Comparison of ENCODE assay signal across 25 mouse cellular contexts in the genomic region with DNA sequence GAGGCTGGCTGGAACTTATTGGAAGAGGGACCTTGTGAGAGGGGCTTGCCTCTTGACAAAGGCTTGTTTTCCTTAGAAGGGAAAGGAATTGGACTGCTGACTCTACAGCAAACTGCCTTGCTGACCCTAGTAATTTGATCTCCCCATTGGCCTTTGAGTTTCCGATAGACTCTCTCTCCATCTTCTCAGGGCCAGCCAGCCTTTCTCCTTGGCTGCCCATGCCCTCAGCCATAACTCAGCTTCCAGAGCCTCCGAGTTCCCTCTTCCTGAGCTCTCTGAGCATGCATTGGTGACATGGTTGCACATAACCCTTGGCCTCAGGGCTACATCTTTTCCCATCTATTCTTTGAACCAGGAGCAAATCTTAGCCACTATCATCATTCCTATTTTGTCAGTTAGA.
DNase-seq lines count a peak whose midpoint lies in the region; ATAC-seq lines count a peak whose summit lies in the region.
"Had no signal": no experiment of that assay in that cellular context is flagged by ENCODE, and none has a peak within 500 bp of the region (broad histone marks: within the 10 kb centered on the region; RNA-seq: fewer than 3 reads in every experiment).

No protein-coding gene starts in this region.

- no peaks in the 10 kb centered on the region for H3K9me3 ChIP-seq in kidney, embryonic 14.5 days (ENCODE audit: control insufficient read depth, low read length)
- H3K9me3 ChIP-seq in kidney, embryonic 16.5 days (ENCODE audit: low read length) = no peaks in the 10 kb centered on the region
- H3K9me3 ChIP-seq: embryonic facial prominence, embryonic 10.5 days; embryonic facial prominence, embryonic 12.5 days; forebrain, embryonic 13.5 days; forebrain, embryonic 15.5 days had no signal

- H3K4me1 ChIP-seq in kidney, embryonic 14.5 days (ENCODE audit: control insufficient read depth, insufficient read depth, low read length) = no peaks in the 10 kb centered on the region
- no peaks in the 10 kb centered on the region for H3K4me1 ChIP-seq in kidney, embryonic 16.5 days (ENCODE audit: insufficient read depth, low read length)
- H3K4me1 ChIP-seq: embryonic facial prominence, embryonic 12.5 days; forebrain, embryonic 13.5 days; forebrain, embryonic 15.5 days had no signal

- H3K27ac ChIP-seq in kidney, embryonic 14.5 days (ENCODE audit: low read depth, low read length) = no peak overlapping the region
- no peak overlapping the region for H3K27ac ChIP-seq in kidney, embryonic 16.5 days (ENCODE audit: low read length)
- H3K27ac ChIP-seq: embryonic facial prominence, embryonic 10.5 days; embryonic facial prominence, embryonic 12.5 days; forebrain, embryonic 13.5 days; forebrain, embryonic 15.5 days had no signal

- DNase-seq in embryo, embryonic 10 days (ENCODE audit: low spot score) = peak; percentile 8
- DNase-seq in embryo, embryonic 9.5 days (ENCODE audit: extremely low spot score) = no peak
- no peak for DNase-seq in kidney, postnatal 14 days
- no peak for DNase-seq in kidney, adult 8-10 months
- DNase-seq: adrenal gland, adult 8-10 months; adrenal gland, postnatal 14 days; adrenal gland, postnatal 36 days; B cell, adult 2 months; cerebellum, adult 11-12 months; cerebellum, adult 2 months; cerebellum, adult 9-10 months; cerebellum, postnatal 10 days; cerebellum, postnatal 25 days; forebrain, postnatal 0 days had no signal

- ATAC-seq in kidney, embryonic 14.5 days (ENCODE audit: low FRiP score, low TSS enrichment) = peak; percentile 97
- peak; percentile 94 for ATAC-seq in kidney, embryonic 16.5 days (ENCODE audit: low FRiP score, low TSS enrichment)
- ATAC-seq: activated CD4-positive, CD25-positive, alpha-beta regulatory T cell, adult 4 months; CD4-positive, CD25-positive, alpha-beta regulatory T cell, adult 4 months; forebrain, embryonic 13.5 days; forebrain, embryonic 15.5 days; forebrain, postnatal 0 days; Patski had no signal

- H3K27me3 ChIP-seq in kidney, embryonic 14.5 days (ENCODE audit: control insufficient read depth, insufficient read depth, low read length) = no peaks in the 10 kb centered on the region
- H3K27me3 ChIP-seq in kidney, embryonic 16.5 days (ENCODE audit: insufficient read depth, low read length) = no peaks in the 10 kb centered on the region
- H3K27me3 ChIP-seq: CH12.LX; embryonic facial prominence, embryonic 12.5 days; forebrain, embryonic 13.5 days; forebrain, embryonic 15.5 days; Patski had no signal

- no peak overlapping the region for H3K4me3 ChIP-seq in kidney, embryonic 14.5 days (ENCODE audit: low read length)
- H3K4me3 ChIP-seq in kidney, embryonic 16.5 days (ENCODE audit: low read length) = no peak overlapping the region
- H3K4me3 ChIP-seq: embryonic facial prominence, embryonic 10.5 days; embryonic facial prominence, embryonic 12.5 days; forebrain, embryonic 13.5 days; forebrain, embryonic 15.5 days had no signal

- no peak overlapping the region for H3K9ac ChIP-seq in kidney, embryonic 14.5 days (ENCODE audit: low read depth, low read length)
- no peak overlapping the region for H3K9ac ChIP-seq in kidney, embryonic 16.5 days (replicated peaks; ENCODE audit: low read length)
- H3K9ac ChIP-seq: embryonic facial prominence, embryonic 12.5 days; forebrain, embryonic 13.5 days; forebrain, embryonic 15.5 days; forebrain, postnatal 0 days had no signal

- H3K36me3 ChIP-seq in kidney, embryonic 14.5 days (ENCODE audit: control insufficient read depth, insufficient read depth, low read length) = no peaks in the 10 kb centered on the region
- H3K36me3 ChIP-seq in kidney, embryonic 16.5 days (ENCODE audit: insufficient read depth, low read length) = no peaks in the 10 kb centered on the region
- H3K36me3 ChIP-seq: embryonic facial prominence, embryonic 10.5 days; embryonic facial prominence, embryonic 12.5 days; forebrain, embryonic 15.5 days; G1E had no signal

- H3K4me2 ChIP-seq in kidney, embryonic 14.5 days (replicated peaks; ENCODE audit: low read depth, low read length) = no peak overlapping the region
- H3K4me2 ChIP-seq in kidney, embryonic 16.5 days (replicated peaks; ENCODE audit: low read depth, low read length) = no peak overlapping the region
- H3K4me2 ChIP-seq: embryonic facial prominence, embryonic 12.5 days; forebrain, embryonic 13.5 days; forebrain, embryonic 15.5 days had no signal

- WGBS in kidney, embryonic 14.5 days = 18% methylated on average over 2 of the region's 2 CpGs
- 17% methylated on average over 2 of the region's 2 CpGs for WGBS in kidney, embryonic 16.5 days
